Mouse (Mus musculus): ENCODE data around the gene Dusp3. TPM values are rescaled to one million over a fixed set of nuclear protein-coding genes. Genes with fewer than 3 reads are reported as not detected.
A peak's percentile ranks its signal among the peaks of the same experiment; 100 is the strongest.

Dusp3 gene
- polyA plus RNA-seq, 1 experiment from 2014 or later = 12.1 TPM

DNA sequence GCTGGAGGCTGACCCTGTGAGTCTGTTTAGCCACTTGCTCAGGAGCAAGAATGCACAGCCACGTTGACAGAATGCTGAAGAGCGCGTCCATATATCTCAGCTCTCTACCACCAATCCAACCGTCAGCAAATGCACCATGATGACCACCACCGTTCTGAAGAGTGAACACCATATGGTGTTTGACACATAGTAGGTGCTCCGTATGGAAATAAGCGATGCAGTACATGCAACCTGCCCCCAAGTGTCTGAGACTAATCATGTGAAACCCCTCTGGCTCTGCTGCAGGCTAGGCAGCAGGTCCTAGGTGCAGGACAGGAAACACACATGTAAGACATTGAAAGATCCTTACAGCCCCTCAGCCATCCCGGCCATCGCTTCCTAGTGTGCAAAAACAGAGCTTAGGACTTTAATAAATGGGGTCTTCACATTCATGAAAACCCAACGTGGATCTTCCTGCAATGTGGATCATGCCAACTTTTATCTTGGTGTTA is 3.3 kb downstream of the Dusp3 start:
- DNase-seq (ENCODE audit: extremely low spot score, low spot score) = no peak
- 0 out of 2 replicates have a peak overlapping the region, but pooled peaks have one; percentile 2 for H3K27ac ChIP-seq
- H3K36me3 ChIP-seq (replicated peaks) = peaks cover 12% of the 10 kb centered on the region; the same call in 1 of the 2 replicates
- WGBS = 78% methylated on average over 10 of the region's 10 CpGs
- H3K9me3 ChIP-seq = no peaks in the 10 kb centered on the region
- H3K4me1 ChIP-seq = peaks cover 44% of the 10 kb centered on the region
- H3K4me3 ChIP-seq = peak overlapping the region; percentile 78
- peaks cover 40% of the 10 kb centered on the region for H3K27me3 ChIP-seq (ENCODE audit: poor library complexity, severe bottlenecking)

DNA sequence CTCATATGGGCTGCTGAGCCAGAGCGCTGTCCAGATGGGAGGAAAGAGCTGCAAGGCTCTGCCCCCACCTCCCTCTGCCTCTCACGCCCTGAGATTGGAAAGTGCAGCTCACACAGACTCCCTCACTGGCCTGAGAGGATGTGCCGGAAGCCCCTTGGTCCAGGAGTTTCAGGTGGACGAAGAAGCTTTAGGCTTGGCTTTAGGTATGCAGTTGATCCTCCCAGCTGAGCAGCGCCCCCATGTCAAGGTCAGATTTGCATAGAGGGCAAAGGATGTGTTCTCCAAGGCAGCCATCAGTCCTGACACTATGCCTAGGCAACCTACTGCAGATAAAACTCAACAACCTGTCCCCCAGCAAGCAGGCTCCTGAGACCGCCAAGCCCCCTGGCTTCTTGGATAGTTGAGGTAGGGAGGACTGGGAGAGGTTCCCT is 3.8 kb downstream of the Dusp3 start:
- no peaks in the 10 kb centered on the region for H3K9me3 ChIP-seq
- DNase-seq (ENCODE audit: extremely low spot score, low spot score) = no peak
- H3K4me3 ChIP-seq = peak overlapping the region; percentile 78; the same call in 1 of the 2 replicates
- H3K27ac ChIP-seq = peak overlapping the region; percentile 40; the same call in 1 of the 2 replicates
- H3K36me3 ChIP-seq (replicated peaks) = peaks cover 12% of the 10 kb centered on the region; the same call in 1 of the 2 replicates
- WGBS = 62% methylated on average over 6 of the region's 6 CpGs
- H3K4me1 ChIP-seq = peaks cover 44% of the 10 kb centered on the region
- H3K27me3 ChIP-seq (ENCODE audit: poor library complexity, severe bottlenecking) = peaks cover 35% of the 10 kb centered on the region

DNA sequence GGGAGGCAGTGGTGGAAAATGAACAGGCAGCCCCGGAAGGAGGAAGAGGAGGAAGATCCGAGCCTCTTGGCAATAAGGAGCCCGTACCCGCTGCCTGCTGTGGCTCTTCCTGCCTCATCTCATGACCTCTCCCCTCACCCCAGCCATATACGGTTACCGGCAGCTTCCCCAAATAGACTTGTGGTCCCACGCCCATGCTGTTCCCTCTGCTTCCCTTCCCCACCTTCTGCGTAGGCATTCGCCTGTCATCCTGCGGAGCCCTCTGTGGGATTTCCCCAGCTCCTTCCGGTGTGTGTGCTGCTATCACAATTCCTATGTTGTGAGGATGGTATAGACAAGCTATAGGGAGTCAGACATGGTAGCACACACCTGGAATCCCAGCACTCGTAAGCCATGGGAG is 5.0 kb downstream of the Dusp3 start:
- H3K36me3 ChIP-seq (replicated peaks) = peaks cover 15% of the 10 kb centered on the region
- H3K9me3 ChIP-seq = no peaks in the 10 kb centered on the region
- H3K27me3 ChIP-seq (ENCODE audit: poor library complexity, severe bottlenecking) = peaks cover 25% of the 10 kb centered on the region
- no peak for DNase-seq (ENCODE audit: extremely low spot score, low spot score)
- no peak overlapping the region for H3K27ac ChIP-seq
- WGBS = 89% methylated on average over 12 of the region's 12 CpGs
- peaks cover 53% of the 10 kb centered on the region for H3K4me1 ChIP-seq
- no peak overlapping the region for H3K4me3 ChIP-seq

DNA sequence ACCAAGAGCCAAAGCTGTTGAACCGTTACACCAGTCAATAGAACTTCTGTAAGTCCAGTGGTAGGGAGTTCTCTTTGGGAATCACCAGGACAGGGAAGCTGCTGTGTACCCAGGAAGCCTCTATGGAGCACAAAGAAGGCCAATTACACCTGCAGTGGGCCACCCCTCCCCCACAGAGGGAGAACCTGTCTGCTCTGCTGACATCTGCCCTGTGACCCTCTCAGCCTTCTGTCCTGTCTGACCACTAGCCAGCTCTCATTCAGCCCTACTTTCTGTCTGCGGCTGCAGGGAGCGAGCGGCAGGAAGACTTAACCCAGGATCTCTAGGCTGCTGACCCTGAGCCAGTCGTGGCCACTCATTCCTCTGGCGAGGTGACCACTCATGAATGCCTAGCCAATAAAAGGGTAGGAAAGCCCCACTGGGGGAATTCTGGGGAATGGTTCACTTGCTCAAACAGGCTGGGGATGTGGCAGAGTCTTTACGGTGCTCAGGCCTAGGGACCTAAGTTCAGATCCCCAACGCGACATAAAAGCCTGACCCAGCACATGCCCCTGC is 6.1 kb downstream of the Dusp3 start:
- peaks cover 53% of the 10 kb centered on the region for H3K4me1 ChIP-seq
- no peak overlapping the region for H3K4me3 ChIP-seq
- DNase-seq (ENCODE audit: extremely low spot score, low spot score) = no peak
- no peaks in the 10 kb centered on the region for H3K9me3 ChIP-seq
- H3K27me3 ChIP-seq (ENCODE audit: poor library complexity, severe bottlenecking) = peaks cover 16% of the 10 kb centered on the region
- H3K27ac ChIP-seq = no peak overlapping the region
- peaks cover 21% of the 10 kb centered on the region for H3K36me3 ChIP-seq (replicated peaks)
- WGBS = 78% methylated on average over 9 of the region's 9 CpGs

DNA sequence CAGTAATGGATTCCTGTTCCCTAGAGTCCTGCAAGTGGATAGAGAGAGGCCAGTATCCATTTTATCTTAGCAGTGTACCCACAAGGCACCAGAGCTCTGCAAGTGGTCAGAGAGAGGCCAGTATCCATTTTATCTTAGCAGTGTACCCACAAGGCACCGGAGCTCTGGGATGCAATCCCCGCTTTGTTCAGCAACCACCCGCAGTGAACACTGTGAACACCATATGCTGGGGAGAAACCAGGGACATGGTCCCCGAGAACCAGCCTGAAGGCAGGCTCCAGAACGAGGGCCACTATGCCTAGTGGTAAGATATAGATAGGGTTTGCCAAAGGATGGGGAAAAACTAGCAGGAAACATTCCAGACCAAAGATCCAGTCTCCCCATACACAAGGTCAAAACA is 7.7 kb downstream of the Dusp3 start:
- H3K4me1 ChIP-seq = peaks cover 47% of the 10 kb centered on the region
- 89% methylated on average over 5 of the region's 5 CpGs for WGBS

DNA sequence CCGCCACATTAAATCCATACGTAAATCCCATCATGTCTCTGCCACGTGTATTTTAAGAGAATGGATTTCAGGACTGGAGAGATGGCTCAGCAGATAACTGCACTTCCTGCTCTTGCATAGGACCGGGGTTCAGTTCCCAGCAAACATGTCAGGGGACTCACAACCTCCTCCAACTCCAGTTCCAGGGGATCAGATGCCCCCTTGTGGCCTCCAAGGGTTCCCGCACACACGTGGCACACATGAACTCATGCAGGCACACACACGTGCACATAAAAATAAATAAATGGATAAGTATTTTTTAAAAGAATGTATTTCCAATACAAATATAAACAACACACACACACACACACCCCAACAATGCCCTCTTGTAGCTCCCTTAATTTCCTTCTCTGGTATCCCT is 9.9 kb downstream of the Dusp3 start:
- H3K36me3 ChIP-seq (replicated peaks) = peaks cover 28% of the 10 kb centered on the region
- no peak overlapping the region for H3K27ac ChIP-seq
- H3K4me1 ChIP-seq = peaks cover 29% of the 10 kb centered on the region
- whole genome bisulfite sequencing = 96% methylated on average over 7 of the region's 7 CpGs
- no peaks in the 10 kb centered on the region for H3K9me3 ChIP-seq
- no peak overlapping the region for H3K4me3 ChIP-seq
- no peaks in the 10 kb centered on the region for H3K27me3 ChIP-seq (ENCODE audit: poor library complexity, severe bottlenecking)
- DNase-seq (ENCODE audit: extremely low spot score, low spot score) = no peak

More for the DNA sequence above, 7.7 kb downstream of the Dusp3 start:
- no peaks in the 10 kb centered on the region for H3K9me3 ChIP-seq
- no peak overlapping the region for H3K27ac ChIP-seq
- no peak overlapping the region for H3K4me3 ChIP-seq
- peaks cover 26% of the 10 kb centered on the region for H3K36me3 ChIP-seq (replicated peaks)
- DNase-seq (ENCODE audit: extremely low spot score, low spot score) = no peak
- H3K27me3 ChIP-seq (ENCODE audit: poor library complexity, severe bottlenecking) = peaks cover 4% of the 10 kb centered on the region

DNA sequence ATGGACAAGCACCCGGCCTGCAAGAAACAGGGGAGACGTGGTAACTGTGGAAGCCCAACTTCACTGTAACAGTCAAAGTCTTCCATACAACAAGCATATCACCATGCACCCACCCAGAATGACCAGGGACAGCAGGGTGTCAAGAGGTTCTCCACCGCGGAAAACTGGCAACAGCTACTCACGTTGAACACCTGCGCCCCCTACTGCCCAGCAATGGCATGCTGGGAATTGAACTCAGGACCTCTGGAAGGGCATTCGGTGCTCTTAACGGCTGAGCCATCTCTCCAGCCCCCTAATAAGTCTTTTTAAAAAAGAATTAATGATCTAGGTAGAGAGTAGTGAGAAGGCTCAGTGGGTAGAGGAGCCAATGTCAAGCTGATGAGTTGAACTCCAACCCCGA is 11.9 kb downstream of the Dusp3 start:
- 59% methylated on average over 9 of the region's 9 CpGs for WGBS
- peaks cover 18% of the 10 kb centered on the region for H3K36me3 ChIP-seq (replicated peaks)
- no peaks in the 10 kb centered on the region for H3K9me3 ChIP-seq
- peaks cover 19% of the 10 kb centered on the region for H3K4me1 ChIP-seq
- no peak overlapping the region for H3K4me3 ChIP-seq
- no peak for DNase-seq (ENCODE audit: extremely low spot score, low spot score)
- no peak overlapping the region for H3K27ac ChIP-seq
- H3K27me3 ChIP-seq (ENCODE audit: poor library complexity, severe bottlenecking) = no peaks in the 10 kb centered on the region

DNA sequence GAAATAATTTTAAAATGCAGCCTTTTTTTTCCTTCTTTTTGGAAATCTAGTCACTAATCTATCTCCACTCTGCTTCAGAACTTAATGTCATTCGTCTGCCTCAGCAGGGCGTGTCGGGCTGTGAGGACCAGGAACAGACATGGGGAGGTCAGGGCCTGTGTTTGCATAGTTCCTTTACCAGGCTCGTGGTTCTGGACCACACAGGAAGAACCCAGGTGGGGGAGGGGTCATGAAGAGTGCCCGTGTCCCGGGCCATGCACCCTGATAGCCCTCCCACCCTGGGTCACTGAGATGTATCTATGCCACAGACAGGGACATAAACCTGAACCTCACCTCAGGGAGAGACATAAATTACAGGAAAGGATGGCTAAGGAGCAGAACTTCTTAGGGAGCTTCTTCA is 12.6 kb downstream of the Dusp3 start:
- Histone ChIP-seq H3K4me1 (peaks cover 19% of the 10 kb centered on the region), H3K27ac (no peak overlapping the region), H3K4me3 (no peak overlapping the region), H3K9me3 (no peaks in the 10 kb centered on the region), H3K27me3 (ENCODE audit: poor library complexity, severe bottlenecking) (no peaks in the 10 kb centered on the region), H3K36me3 (replicated peaks) (peaks cover 16% of the 10 kb centered on the region)
- WGBS = 71% methylated on average over 6 of the region's 6 CpGs
- DNase-seq (ENCODE audit: extremely low spot score, low spot score) = no peak

DNA sequence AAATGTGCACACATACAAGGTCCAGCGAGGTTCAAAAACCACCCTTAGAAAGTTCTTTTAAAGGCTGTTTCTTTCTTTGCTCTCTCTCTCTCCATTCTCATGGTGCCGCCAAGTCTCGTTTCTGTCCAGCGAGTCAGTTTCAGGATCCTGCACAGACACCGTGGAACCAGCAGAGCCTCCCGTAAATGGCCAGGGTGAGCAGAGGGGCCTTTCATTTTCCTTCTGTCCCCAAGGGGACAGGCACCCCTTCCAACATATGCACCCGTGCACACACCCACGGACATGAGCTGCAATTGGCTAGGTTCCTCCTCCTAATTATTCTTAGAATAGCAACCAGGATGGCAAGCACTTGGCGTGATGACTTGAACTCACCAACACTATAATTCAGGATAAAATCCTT is 13.3 kb downstream of the Dusp3 start:
- Histone ChIP-seq H3K27ac (no peak overlapping the region), H3K27me3 (ENCODE audit: poor library complexity, severe bottlenecking) (peaks cover 2% of the 10 kb centered on the region), H3K4me1 (peaks cover 22% of the 10 kb centered on the region), H3K4me3 (no peak overlapping the region), H3K9me3 (no peaks in the 10 kb centered on the region), H3K36me3 (replicated peaks) (peaks cover 16% of the 10 kb centered on the region)
- DNase-seq (ENCODE audit: extremely low spot score, low spot score) = no peak
- WGBS = 89% methylated on average over 9 of the region's 9 CpGs

DNA sequence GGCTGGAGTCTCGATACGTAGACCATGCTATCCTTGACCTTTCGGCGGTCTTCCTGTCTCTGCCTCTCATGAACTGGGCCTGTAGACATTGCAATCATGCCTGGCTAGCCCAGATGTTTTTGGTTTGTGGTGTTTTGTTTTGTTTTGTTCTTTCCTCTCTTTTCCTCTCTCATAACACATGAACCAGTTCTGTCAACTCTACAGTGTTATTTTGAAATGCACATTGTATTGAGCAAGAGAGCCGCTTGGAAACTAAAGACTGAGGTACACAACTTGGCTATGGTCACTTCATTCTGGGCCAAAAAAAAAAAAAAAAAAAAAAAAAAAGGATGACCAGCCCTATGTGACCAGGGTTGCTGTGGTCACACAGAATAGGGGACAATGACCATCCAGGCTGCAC is 14.2 kb downstream of the Dusp3 start:
- Histone ChIP-seq H3K27me3 (ENCODE audit: poor library complexity, severe bottlenecking) (peaks cover 10% of the 10 kb centered on the region), H3K4me3 (no peak overlapping the region), H3K27ac (no peak overlapping the region), H3K36me3 (replicated peaks) (peaks cover 16% of the 10 kb centered on the region), H3K9me3 (no peaks in the 10 kb centered on the region), H3K4me1 (peaks cover 23% of the 10 kb centered on the region)
- WGBS = 95% methylated on average over 5 of the region's 5 CpGs
- DNase-seq (ENCODE audit: extremely low spot score, low spot score) = no peak

DNA sequence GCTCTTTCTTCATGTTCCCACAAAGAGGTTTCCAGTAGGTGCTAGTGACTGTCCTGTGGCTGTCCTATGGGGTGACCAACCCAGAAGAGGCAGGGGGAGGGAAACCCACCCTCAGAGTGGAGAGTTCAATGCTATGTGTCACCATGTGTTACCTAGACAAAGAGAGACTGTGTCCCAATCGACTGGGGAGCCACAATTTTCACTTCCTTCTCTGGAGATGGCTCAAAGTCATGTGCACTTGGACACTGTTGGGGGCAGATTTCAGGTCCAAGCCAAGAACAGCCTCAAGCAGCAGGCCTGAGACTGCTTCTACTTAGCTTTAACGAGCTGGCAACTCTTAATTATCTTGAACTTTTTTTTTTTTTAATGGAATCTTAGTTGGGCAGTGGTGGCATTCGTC is 14.7 kb downstream of the Dusp3 start:
- Histone ChIP-seq H3K4me1 (peaks cover 23% of the 10 kb centered on the region), H3K4me3 (no peak overlapping the region), H3K27me3 (ENCODE audit: poor library complexity, severe bottlenecking) (peaks cover 16% of the 10 kb centered on the region), H3K36me3 (replicated peaks) (peaks cover 16% of the 10 kb centered on the region), H3K27ac (no peak overlapping the region), H3K9me3 (no peaks in the 10 kb centered on the region)
- WGBS = 84% methylated on average over 3 of the region's 3 CpGs
- DNase-seq (ENCODE audit: extremely low spot score, low spot score) = no peak

DNA sequence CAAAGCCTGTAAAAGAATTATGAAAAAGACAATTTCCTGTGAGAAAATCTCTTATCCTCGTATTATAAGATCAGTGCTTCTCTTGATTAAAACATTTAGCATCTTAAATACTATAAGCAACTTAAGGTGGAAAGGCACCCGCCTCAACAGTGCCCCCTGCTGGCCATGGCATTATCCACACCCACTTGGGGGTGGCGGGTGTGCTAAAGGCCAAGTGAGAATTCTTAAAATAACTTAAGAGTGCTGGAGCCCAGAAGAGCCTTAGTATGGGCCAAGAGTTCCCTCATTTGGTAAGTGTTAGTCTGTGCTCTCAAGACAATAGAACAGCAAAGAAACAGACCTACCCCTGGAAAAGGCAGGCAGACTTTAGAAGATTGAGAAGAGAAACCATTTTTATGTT is 15.4 kb downstream of the Dusp3 start:
- DNase-seq (ENCODE audit: extremely low spot score, low spot score) = no peak
- peaks cover 23% of the 10 kb centered on the region for H3K27me3 ChIP-seq (ENCODE audit: poor library complexity, severe bottlenecking)
- peaks cover 9% of the 10 kb centered on the region for H3K36me3 ChIP-seq (replicated peaks)
- H3K4me1 ChIP-seq = peaks cover 30% of the 10 kb centered on the region
- no peak overlapping the region for H3K27ac ChIP-seq
- WGBS = 45% methylated on average over 3 of the region's 3 CpGs
- no peak overlapping the region for H3K4me3 ChIP-seq
- H3K9me3 ChIP-seq = no peaks in the 10 kb centered on the region

DNA sequence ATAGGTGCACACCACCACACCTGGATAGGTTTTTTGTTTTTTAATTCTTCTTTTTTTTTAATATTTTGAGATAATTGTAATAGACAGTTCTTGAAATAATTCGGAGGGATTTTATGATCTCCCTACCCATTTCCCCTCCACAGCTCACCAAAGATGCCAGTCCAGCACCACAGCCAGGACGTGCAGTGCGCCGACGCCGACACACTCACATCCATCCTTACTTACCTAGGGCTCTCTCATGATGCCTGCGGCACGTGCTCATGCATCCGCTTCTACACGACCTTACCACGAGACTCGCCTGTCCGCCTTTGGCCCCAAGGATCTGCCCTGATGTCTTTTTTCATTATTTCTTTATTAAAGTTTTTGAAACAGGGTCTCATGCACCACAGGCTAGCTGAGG is 17.0 kb downstream of the Dusp3 start:
- DNase-seq (ENCODE audit: extremely low spot score, low spot score) = no peak
- Histone ChIP-seq H3K36me3 (replicated peaks) (peaks cover 7% of the 10 kb centered on the region), H3K27me3 (ENCODE audit: poor library complexity, severe bottlenecking) (peaks cover 39% of the 10 kb centered on the region), H3K27ac (no peak overlapping the region), H3K4me3 (no peak overlapping the region), H3K4me1 (peaks cover 46% of the 10 kb centered on the region), H3K9me3 (no peaks in the 10 kb centered on the region)
- WGBS = 84% methylated on average over 13 of the region's 13 CpGs
